Mouse (Mus musculus): Measurements from ENCODE around the gene Kiss1r. TPM values are rescaled to one million over a fixed set of nuclear protein-coding genes. Genes with fewer than 3 reads are reported as not detected.
"Not testable (repeated sequence)": the region's sequence is repeated elsewhere in the genome, so short reads cannot be mapped to it uniquely, and the experiment has no call there.

Gene Kiss1r
- total RNA-seq, 2 experiments from 2014 or later: 0.41 to 0.43 TPM

DNA sequence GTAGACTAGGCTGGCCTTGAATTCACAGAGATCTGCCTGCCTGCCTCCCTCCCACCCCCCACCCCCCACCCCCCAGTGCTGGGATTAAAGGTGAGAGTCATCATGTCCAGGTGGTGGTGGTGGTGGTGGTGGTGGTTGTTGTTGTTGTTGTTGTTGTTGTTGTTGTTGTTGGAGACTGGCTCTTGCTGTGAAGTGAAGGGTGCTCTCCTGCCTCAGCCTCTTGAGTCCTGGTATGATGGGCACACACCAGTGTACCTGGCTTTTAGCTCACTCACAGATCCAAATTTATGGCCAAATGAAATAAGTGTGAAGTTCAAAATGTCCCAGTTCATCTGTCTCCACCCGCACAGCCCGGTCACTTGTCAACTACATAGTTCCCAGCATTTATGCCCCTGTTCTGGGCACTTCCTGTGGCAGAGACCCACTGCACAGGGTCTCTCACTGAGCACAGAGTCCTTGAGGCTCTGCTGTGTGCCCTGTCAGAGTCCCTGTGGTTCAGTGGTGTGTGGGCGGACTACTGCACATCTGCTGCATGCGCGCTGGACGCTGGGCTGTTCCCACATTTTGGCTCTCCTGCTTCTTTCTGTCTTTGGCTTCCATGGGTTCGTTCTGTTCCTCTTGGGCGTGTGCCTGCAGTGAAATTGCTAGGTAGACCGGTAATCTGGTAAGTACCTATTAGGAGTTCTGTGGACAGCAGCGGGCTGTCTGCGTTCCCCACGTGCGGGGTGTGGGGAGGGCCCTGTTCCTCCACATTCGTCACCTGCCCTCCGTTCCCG is 18.2 kb downstream of the Kiss1r start:
- DNase-seq: no peak
- intact Hi-C loops (cut with DNase I): no loop called here

DNA sequence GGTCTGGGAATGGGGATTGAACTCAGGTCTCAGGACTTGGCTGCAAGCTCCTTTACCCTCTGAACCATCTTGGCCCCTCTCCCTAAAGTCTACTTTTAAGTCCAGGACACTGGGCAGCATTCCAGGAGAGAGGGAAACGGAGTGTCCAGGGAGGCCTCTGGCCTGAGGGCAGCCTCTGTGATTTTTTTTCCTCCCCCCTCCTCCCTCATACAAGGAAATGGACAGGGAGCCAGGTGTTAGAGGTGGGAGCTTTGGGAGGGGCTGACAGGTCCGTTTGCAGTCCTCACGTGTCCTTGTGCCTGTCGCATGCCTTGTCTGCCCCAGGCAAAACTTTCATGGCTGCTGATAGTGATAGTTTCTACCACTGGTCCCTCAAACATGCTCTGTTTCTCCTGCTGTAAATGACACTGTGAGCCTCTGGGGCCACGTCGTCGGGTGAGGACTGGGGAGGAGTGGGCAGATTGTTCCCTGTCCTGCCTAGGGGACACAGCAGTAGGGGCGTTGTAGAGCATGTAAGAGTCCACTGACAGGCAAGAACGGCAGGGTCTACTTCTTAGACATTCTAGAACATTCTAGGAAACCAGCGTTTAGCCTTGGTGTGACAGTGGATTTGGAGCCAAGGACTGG is 19.6 kb downstream of the Kiss1r start:
- intact Hi-C loops (cut with DNase I): no loop called here
- no peak for DNase-seq

DNA sequence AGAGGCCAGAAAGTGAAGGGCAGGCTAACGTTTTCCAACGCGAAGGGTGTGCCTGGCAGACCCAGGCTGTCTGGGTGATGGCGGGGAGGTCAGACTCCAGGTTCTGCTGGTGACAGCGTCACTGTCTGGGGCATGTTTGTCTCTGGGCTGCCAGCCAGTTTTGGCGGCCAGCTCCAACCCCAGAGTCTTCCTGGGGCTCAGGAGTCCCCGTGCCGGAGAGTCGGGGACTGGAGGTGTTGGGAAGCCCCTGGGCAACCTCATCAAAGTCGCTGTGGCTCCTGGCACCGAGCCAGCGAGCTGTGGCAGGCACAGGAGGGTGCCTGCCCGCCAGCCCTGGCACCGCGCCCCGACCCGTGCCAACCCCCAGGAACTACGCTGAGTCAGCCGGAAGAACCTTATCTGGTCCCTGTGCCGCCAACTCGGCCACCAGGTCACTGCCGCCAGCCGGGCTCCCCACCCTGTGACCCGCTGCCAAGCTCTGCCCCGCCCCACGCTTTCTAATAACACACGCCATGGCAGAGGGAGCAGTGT is 20.2 kb downstream of the Kiss1r start:
- peak; percentile 83 to 86 for DNase-seq
- intact Hi-C loops (cut with DNase I): no loop called here

DNA sequence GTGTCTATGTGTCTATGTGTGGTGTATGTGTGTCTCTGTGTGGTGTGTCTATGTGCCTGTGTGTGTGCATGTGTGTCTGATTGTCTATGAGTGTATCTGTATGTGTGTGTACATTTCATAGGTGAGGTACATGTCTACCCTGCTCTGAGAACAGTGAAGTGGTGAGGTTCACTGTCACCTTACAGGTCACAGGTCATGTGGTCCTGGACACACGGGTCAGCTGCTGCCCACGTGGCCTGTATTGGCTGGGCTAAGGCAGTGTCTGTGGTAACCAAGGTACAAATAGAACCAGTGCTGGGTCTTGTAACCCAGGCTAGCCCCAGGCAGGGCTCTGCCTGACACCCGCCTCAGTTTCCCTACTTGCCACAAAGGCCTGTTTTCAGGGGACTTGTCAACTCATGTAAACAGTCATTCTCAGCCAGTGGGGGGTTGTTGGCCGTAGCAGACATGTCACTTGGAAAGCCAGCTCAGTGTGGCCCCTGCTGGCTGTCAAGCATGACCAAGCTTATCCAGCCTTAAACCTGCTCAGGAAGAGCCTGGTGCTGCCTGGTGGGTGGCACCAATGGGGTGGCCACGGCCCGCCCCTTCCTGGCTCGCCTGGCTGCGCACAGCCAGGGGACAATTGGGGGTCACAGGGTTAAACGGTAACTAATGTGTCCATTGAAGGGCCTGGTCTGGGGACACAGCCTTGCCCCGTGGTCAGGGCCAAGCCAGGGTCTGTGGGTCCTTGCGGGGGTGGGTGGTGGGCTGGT is 21.2 kb downstream of the Kiss1r start:
- intact Hi-C loops (cut with DNase I): no loop called here
- no peak for DNase-seq

DNA sequence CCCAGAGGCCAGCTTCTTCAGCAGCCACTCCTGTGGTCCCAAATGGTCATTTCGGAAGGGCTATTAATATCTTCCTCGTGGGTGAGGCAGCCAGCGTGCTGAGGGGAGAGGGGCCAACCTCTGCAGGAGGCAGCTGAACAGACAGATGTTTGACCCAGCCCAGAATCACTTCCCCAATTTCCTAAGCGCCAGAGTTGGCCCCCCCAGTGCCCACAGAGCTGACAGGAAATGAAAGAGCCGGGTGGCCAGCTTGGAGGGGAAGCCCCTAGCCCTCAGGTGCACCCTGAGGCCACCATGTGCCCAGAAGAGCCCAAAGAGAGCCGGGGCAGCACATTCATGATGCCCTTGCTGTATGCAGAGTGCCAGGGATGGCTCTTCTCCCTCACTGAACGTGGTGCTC is 24.0 kb downstream of the Kiss1r start:
- intact Hi-C loops (cut with DNase I): no loop called here
- peak; percentile 32 to 36 for DNase-seq

DNA sequence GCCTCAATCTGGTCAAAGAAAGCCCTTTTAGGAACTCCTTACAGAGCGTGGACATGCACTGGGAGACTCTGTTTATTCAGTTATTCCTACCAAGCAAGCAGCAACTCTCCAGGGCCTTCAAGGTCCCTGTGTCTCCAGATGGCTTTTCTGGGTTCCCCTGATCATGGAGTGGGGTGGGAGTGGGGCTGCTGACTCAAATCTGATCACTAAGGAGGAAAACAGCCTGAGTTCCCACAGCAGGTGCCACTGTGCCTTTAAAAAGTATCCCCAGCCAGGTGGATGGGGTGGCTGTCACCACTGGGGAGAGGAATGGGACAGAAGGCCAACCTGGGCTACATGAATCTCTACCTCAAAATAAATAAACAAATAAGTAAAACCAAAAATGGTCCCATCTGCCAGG is 26.2 kb downstream of the Kiss1r start:
- intact Hi-C loops (cut with DNase I): no loop called here
- no peak for DNase-seq

DNA sequence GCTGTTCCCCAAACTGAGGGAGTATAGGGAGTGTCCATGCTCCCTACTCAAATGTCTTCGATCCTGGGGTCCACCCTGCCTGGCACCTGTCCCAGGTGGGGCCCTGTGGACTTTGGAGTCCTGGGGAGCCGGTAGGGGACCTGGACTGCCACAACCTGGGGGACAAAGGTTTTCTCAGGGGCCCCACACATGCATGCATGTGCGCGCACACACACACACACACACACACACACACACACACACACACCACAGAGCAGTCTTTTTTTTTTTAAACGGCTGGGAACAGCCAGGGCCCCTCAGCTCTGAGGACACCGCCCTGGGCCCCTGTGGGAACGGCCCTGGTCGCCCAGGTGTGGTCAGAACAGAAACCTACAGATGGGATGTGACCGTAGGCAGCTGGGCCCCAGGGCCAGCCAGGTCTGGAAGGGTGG is 26.7 kb downstream of the Kiss1r start:
- DNase-seq: no peak

DNA sequence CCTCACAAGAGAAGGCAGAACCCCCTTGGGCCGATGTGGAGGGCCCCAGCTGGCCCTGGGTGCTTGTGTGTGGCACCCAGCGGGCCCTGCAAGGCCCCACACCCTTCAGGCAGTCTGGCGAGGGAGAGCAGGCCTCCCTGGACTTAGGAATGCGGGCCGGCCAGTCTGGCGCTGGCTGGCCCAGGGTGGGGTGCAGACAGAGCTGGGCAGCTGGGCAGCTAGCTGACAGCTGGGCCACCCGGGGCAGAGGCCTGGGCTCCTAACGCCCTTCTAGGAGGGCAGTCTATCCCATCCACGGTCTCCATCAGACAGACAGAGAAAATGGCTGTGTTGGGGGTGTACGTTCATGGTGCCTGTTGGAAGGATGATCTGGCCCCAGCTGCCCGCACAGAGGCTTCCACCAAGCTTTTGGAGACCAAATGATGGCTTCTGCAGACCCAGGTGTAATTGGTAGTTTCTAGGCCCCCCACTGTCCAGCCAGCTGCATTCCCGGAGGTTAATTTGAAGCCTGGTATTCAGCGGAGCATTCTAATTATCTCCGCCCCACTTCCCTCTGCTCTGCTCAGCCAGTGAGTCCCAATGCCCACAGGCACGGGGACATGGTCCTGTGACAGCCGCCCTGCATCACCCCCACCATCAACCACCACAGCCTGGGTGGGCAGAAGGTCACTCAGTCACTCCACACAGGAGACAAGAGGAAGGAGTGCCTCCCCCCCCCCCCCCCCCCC is 28.9 kb downstream of the Kiss1r start:
- intact Hi-C loops (cut with DNase I): no loop called here
- no peak for DNase-seq

More for the DNA sequence above, 26.7 kb downstream of the Kiss1r start:
- intact Hi-C loops (cut with DNase I): no loop called here

DNA sequence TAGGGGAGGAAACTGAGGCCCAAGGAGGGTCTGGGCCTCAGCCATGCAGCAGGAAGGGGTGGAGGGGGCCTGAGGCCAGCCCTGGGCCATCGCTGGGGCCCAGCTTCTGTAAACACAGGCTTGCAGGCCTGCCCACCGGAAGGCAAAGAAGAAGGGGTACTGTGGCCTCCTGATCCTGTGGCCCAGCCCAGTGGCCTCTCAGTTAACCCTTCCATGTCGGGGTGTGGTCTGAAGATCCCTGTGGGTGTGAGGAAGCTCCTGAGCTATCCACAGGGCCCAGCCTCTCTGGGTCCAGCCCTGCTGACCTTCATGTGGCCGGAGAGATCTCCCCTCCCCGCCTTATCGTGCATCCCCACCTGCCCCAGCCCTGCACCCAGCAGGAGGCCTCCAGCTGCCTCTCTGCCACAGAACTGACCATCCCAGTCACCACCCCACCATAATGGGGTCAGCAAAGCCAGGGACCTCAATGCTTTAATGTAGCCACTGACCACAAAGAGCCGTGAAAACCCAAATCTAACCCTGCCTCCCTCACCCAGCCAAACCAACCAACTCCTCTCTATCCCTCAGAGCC is 30.1 kb downstream of the Kiss1r start:
- no peak for DNase-seq
- intact Hi-C loops (cut with DNase I): no loop called here

DNA sequence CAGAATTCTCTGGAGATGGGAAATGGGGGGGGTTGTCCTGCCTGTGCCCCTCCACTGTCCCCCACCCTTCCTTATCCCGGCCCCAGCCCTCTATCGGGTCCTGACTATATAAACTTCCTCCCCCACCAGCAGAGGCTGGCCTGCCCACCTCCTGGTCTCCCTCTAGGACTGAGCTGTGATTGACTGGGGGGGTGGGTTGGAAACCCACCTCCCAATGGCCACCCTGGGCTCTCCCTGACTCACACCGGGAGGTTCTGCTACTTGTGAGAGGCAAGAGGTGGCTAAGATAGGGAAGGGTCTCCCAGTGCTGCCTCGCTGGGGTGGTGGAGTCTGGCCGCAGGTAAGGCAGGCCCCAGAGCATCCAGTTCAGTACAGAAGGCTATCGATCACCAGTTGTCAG is 30.7 kb downstream of the Kiss1r start:
- DNase-seq: no peak
- intact Hi-C loops (cut with DNase I): no loop called here

DNA sequence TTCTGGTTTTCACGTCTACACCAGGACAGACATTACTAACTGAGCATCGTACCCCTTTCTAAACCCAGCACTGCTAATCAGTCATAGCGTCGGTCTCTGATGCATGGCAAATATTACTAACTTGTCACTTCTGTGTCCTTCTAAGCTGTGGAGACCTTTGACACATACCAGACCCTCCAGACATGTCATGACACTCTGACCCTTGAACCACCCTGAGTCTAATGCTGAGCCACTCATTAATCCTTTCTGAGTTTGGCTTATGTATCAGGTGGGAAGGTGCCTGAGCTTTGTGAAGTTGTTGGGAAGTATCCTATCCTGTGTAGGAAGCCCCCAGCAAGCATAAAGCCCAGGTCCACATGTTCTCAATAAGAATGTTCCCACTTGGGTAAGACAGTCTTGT is 33.1 kb downstream of the Kiss1r start:
- intact Hi-C loops (cut with DNase I): no loop called here

DNA sequence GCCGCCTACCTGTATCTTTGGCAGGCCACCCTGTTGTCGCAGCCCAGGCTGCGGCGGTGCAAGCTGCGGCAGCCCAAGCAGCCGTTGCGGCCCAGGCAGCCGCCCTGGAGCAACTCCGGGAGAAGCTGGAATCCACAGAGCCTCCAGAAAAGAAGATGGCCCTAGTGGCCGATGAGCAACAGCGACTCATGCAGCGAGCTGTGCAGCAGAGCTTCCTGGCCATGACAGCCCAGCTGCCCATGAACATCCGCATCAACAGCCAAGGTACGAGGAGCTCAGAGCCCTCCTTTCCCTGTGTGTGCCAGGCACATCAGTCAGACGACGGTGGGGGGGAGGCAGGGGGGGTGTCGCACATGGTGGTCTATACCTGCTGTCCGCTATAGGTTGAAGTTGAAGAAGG is 33.9 kb downstream of the Kiss1r start:
- intact Hi-C loops (cut with DNase I): no loop called here
- no peak for DNase-seq

More for the DNA sequence above, 33.1 kb downstream of the Kiss1r start:
- DNase-seq: no peak

DNA sequence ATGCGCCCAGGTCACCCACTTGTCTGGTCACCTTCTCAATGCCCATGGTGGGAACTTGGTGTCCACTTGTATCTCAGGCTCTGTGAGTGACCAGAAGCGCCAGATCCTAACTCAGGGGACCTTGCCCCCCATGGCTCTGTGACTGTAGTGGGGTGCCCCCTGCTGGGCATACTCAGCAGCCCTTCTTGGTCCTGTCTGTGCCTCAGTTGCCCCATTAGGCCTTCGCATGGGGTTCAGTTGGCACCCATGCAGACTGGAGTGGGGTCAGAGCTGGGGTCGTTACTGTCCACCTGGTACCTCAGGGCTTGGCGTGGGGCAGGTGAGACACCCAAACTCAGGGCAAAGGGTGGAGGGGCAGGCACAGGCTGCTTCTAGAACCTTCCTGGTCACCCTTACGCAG is 37.2 kb downstream of the Kiss1r start:
- intact Hi-C loops (cut with DNase I): no loop called here
- DNase-seq: peak; percentile 44 to 52

DNA sequence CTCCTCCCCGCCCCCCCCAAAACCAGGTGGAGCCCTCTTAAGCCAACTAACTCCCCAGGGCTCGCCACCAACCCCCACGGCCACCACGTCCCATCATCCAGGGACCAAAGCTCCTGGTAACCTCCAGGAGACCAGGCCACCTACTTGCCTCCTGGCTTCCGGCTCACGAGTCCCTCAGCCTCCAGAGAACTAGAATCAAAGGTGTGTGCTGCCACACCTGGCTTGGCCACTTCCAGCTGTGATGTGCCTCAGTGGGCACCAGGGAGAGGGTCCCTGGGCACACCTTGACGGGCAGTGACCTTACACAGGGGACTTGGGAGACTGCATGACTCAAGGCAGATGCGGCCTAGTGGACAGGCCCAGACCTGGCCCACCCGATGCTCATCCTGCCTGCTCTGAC is 38.9 kb downstream of the Kiss1r start:
- DNase-seq: no peak
- intact Hi-C loops (cut with DNase I): loop anchor here (2.0 kb wide), 2 partner anchors 63 to 121 kb away; no protein-coding TSS in a partner anchor

DNA sequence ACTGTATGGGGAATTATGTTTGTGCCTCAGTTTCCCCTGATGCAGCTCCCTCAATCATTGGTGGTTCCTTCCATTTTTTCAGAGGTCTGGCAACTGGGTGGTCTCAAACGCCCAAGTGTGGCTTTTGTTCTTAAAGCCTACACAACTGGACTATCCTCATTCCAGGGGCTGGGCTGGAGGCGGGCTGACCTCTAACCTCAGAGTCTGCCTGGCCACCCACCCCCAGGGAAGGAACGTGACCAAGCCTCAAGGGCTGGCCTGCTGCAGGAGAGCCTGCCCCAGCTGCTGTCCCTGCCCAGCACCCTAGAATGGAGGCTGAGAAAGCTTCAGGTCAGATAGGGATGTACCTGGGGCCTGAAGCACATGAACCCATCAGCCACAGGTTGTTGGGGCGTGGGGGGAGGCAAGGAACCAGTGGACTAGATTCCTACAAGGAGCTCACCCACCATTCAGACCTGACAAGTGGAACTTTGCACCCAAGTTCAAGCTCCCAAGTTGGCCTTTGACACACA is 39.9 kb downstream of the Kiss1r start:
- no peak for DNase-seq
- intact Hi-C loops (cut with DNase I): loop anchor here (2.0 kb wide), 2 partner anchors 64 to 122 kb away; no protein-coding TSS in a partner anchor

DNA sequence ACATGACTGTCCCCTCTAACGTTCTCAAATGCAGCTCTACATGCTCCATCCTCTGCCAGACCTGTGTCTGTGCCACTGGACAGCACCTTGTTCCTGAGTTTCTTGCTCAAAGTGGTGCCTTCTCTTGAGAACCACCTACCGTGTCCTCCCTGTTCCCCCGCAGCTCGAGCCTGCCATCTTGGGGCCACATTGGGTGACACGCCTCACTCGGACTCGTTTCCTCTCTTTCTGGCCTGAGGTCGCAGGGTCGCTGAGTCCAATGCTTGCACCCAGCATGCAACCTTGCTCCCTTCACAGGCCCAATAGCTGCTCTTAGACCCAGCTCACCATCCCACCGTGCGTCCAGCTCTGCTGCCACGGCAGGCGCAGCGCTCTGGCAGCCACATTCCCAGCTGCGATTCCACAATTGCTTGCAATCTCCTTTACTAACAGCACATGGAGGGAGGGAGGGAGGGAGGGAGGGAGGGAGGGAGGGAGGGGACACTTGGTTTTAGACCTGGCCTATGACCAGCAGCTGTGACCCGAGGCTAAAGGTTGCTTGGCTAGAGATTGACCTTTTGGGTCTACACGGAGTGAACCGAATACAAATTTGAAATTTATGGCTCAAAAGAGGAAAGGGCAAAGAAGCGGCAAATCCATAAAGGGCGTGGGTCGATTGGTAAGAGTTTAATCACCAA is 41.5 kb downstream of the Kiss1r start:
- intact Hi-C loops (cut with DNase I): loop anchor here (1.0 kb wide), 1 partner anchor 33 kb away; no protein-coding TSS in a partner anchor

DNA sequence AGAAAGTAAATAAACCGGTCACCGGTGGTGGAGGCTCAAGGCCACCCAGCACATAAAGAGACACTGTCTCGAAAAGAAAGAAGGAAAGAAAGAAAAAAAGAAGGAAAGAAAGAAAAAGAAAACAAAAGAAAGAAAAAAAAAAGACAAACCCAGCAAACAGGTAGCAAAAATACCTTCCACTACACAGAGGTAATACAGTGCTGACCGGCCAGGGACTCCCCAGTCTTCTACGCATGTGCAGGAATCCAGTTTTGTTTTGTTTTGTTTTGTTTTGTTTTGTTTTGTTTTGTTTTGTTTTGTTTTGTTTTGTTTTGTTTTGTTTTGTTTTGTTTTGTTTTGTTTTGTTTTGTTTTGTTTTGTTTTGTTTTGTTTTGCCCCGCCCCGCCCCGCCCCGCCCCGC is 42.6 kb downstream of the Kiss1r start:
- DNase-seq: peak in 1 of 2 experiments; percentile 51
- intact Hi-C loops (cut with DNase I): not testable (repeated sequence)

More for the DNA sequence above, 41.5 kb downstream of the Kiss1r start:
- peak; percentile 84 to 89 for DNase-seq

DNA sequence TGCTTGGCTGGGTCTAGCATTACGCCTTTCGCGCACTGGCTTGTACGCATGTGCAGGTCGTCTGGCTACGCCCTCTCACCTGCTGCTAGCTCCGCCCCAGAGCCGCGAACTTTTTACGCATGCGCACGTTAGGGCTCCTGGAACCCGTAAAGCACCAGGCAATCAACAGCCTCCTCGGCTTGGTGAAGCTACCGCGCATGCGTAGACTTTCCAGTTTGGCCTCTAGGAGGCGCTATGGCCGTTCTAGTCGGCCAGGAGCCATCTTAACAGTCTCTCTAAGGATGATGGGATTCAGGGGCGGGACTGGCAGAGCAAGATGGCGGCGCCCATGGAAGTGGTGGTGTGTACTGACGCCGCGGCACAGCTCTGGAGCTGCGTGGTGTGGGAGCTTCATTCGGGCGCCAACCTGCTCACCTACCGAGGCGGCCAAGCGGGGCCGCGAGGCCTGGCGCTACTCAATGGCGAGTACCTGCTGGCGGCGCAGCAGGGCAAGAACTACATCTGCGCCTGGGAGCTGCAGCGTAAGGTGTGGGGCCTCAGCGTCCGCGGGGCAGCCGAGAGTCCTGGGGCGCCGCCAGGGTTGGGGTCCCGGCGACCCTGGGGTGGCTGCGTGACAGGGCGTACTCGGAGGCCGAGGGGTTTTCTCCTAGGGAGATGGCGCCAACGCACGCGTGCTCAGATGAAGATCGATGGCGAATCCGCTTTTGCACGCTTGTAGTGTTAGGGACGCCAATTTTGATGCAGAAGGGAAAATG is 43.3 kb downstream of the Kiss1r start, which contains the start of gene Wdr18:
Wdr18 (plus strand) TSS at position 306 of the 755 bp plus-strand sequence.
- intact Hi-C loops (cut with DNase I): loop anchor here (10.0 kb wide), 2 partner anchors 175 to 285 kb away; partner anchors contain the start of genes Atp5d and Ndufs7
- peak; percentile 99 for DNase-seq
